Mouse (Mus musculus) hindlimb bud, embryonic 11.5 days (tissue): ENCODE measurements at regions not wholly inside any gene's neighbourhood (a gene's known extent, or its start where the extent isn't known, plus 50 kb on each side); places are given as distances from the start of the nearest gene placed in this dataset.

Experiments
- DNase-seq: peaks from one replicate; pipeline ENCODE4 v3.0.0-alpha.2; 2012; ENCODE audit warnings: low read depth, low spot score; ENCODE audit errors: extremely low spot score

GRCm38 (mm10) chr3:140057962-140058631 is 852.6 kb downstream of the Stpg2 start:
- DNase-seq: no peak

- no peak for DNase-seq
Observed at GRCm38 (mm10) chr3:140059102-140059501, 853.6 kb downstream of the Stpg2 start.

- DNase-seq: no peak
Observed at GRCm38 (mm10) chr3:140059522-140060110, 854.1 kb downstream of the Stpg2 start.

GRCm38 (mm10) chr3:140061769-140062381 is 856.4 kb downstream of the Stpg2 start:
- DNase-seq: no peak

- DNase-seq: no peak
Observed at GRCm38 (mm10) chr3:140062880-140063279, 857.4 kb downstream of the Stpg2 start.

GRCm38 (mm10) chr3:140084333-140084732 is 878.8 kb downstream of the Stpg2 start:
- no peak for DNase-seq

- no peak for DNase-seq
Observed at GRCm38 (mm10) chr3:140085385-140085784, 879.9 kb downstream of the Stpg2 start.

- DNase-seq: no peak
Observed at GRCm38 (mm10) chr3:140088019-140088418, 882.5 kb downstream of the Stpg2 start.

GRCm38 (mm10) chr3:140091900-140092299 is 886.4 kb downstream of the Stpg2 start:
- no peak for DNase-seq

- DNase-seq: no peak
Observed at GRCm38 (mm10) chr3:140096854-140097540, 891.5 kb downstream of the Stpg2 start.

- DNase-seq: no peak
Observed at GRCm38 (mm10) chr3:140109401-140109800, 903.9 kb downstream of the Stpg2 start.

- DNase-seq: no peak
Observed at GRCm38 (mm10) chr3:140111414-140112172, 906.1 kb downstream of the Stpg2 start.

- no peak for DNase-seq
Observed at GRCm38 (mm10) chr3:140115116-140115515, 909.6 kb downstream of the Stpg2 start.

- no peak for DNase-seq
Observed at GRCm38 (mm10) chr3:140127310-140127709, 921.8 kb downstream of the Stpg2 start.

GRCm38 (mm10) chr3:140129065-140129778 is 923.7 kb downstream of the Stpg2 start:
- DNase-seq: no peak

GRCm38 (mm10) chr3:140143900-140144299 is 938.4 kb downstream of the Stpg2 start:
- DNase-seq: no peak

GRCm38 (mm10) chr3:140147158-140147933 is 941.9 kb downstream of the Stpg2 start:
- DNase-seq: no peak

GRCm38 (mm10) chr3:140150530-140150951 is 945.0 kb downstream of the Stpg2 start:
- no peak for DNase-seq

- no peak for DNase-seq
Observed at GRCm38 (mm10) chr3:140179471-140179870, 974.0 kb downstream of the Stpg2 start.

GRCm38 (mm10) chr3:140182690-140183089 is 977.2 kb downstream of the Stpg2 start:
- no peak for DNase-seq
